Mouse (Mus musculus): Measurements from ENCODE around the gene Ptger1.

DNA sequence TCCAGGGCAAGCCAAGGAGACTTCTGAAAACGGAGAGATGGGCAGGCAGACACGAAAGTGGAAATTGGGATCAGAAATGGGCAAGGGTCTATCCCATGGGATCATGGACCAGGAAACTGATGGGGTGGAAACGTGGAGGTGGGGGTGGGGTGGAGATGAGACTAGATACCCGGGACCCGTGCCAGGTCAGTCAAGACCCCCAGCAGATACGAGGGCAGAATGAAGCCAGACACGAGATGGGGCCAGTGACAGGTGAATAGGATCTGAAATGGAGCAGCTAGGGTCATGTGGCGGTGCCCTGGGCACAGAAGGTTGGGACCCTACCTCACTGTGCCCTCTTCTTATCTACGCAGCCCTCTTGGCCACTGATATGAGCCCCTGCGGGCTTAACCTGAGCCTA, 1.0 kb downstream of the Ptger1 start:
- TF ChIP-seq CTCF (IDR thresholded peaks at IDR 0.05; ENCODE audit: borderline replicate concordance, control insufficient read depth, extremely low read depth, insufficient read depth, low read length, poor library complexity) (no peak), POLR2A (IDR thresholded peaks at IDR 0.05; ENCODE audit: control insufficient read depth, extremely low read depth, insufficient read depth, low read length, poor library complexity) (no peak)
